Mouse (Mus musculus): Measurements from ENCODE around the gene H2afb3. TPM values are rescaled to one million over a fixed set of nuclear protein-coding genes. Genes with fewer than 3 reads are reported as not detected.

Gene H2afb3
- polyA plus RNA-seq, 1 experiment from 2014 or later, result not detected

DNA sequence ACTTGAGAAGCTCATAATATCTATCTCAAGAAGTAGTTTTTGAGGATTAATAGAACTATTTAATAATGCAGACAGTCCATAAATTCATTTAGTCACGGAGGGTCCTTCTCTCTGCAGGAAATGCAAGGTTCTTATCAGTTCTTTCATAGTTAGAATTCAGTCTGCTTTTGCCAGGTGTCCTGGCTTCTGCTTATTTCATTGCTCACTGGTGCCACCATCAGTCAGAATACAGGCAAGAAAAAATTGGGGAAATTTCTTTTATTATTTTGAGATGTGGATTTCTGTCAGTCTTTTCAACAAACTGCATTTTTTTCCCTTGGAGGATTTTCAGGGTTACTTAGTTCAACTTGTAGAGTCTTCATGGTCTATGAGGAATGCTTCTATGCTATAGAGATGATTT, 25.4 kb downstream of the H2afb3 start:
- Histone ChIP-seq H3K27me3 (ENCODE audit: insufficient read depth, low read length) (no peaks in the 10 kb centered on the region), H3K9ac (no peak overlapping the region), H3K27ac (ENCODE audit: low read depth) (no peak overlapping the region), H3K4me2 (no peak overlapping the region), H3K9me3 (ENCODE audit: low read depth, low read length) (no peaks in the 10 kb centered on the region), H3K4me3 (ENCODE audit: low read depth, low read length) (no peak overlapping the region), H3K4me1 (ENCODE audit: insufficient read depth) (no peaks in the 10 kb centered on the region), H3K36me3 (ENCODE audit: insufficient read depth) (no peaks in the 10 kb centered on the region)
- DNase-seq, result peak; percentile 20
- WGBS, result 6% methylated on average over 1 of the region's 1 CpGs
- TF ChIP-seq CTCF (IDR thresholded peaks at IDR 0.05; ENCODE audit: low read depth), result 0 out of 2 replicates have a peak, but pooled peaks have one; percentile 19
- ATAC-seq (ENCODE audit: insufficient read depth), result no peak

DNA sequence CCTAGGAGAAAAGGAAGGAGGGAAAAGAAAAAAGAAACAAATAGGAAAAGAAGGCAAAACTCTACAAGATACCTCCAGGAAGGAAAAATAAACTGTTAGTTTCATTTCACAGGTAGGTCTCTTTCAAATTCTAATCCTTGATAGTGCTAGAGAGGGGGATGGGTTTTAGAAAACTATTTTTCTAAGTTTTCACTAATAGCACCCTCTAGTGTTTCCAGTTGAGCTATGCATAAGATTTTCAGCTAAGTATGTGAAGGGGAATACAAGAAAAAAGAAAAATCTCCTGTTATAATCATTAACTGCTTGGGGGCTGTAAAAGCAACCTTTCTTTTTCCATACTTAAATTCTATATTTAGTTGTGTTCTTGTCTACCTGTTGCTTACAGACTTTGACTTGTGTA, 27.4 kb downstream of the H2afb3 start:
- ATAC-seq (ENCODE audit: insufficient read depth) (no peak), DNase-seq (peak; percentile 38)

More for the DNA sequence above, 27.4 kb downstream of the H2afb3 start:
- H3K4me1 ChIP-seq (ENCODE audit: insufficient read depth), result no peaks in the 10 kb centered on the region
- no peak overlapping the region for H3K4me3 ChIP-seq (ENCODE audit: low read depth, low read length)
- H3K9ac ChIP-seq, result no peak overlapping the region
- no peak overlapping the region for H3K4me2 ChIP-seq
- no peaks in the 10 kb centered on the region for H3K27me3 ChIP-seq (ENCODE audit: insufficient read depth, low read length)
- TF ChIP-seq CTCF (IDR thresholded peaks at IDR 0.05; ENCODE audit: low read depth), result peak; percentile 25; the same call in 1 of the 2 replicates
- no peak overlapping the region for H3K27ac ChIP-seq (ENCODE audit: low read depth)
- H3K36me3 ChIP-seq (ENCODE audit: insufficient read depth), result no peaks in the 10 kb centered on the region
- no peaks in the 10 kb centered on the region for H3K9me3 ChIP-seq (ENCODE audit: low read depth, low read length)

Other genes starting within 250 kb of the H2afb3 start
- gene Pcdh11x, start 22.8 kb downstream of the H2afb3 start, polyA plus RNA-seq (2014; fragmentation: Nextera tagmentation; extraction: Ambion mirVana), result 5.8 and 6.0 TPM in 2 replicates

Data from lung, embryonic 14.5 days (tissue).